Mouse (Mus musculus) left cerebral cortex, adult 2 months (tissue): ENCODE measurements around the gene Psmd12. TPM values are rescaled to one million over a fixed set of nuclear protein-coding genes. Genes with fewer than 3 reads are reported as not detected.

Source experiments
- DNase-seq, 2 experiments: peaks; one replicate each; pipeline ENCODE4 v3.0.0; 2021 to 2022; ENCODE audit warnings: low spot score in 2 of 2, mixed read lengths in 1 of 2; ENCODE audit errors: extremely low spot score in 1 of 2
- H3K27ac ChIP-seq: fragments of 200-600 bp; 2 replicates; pipeline ENCODE4 v1.8.1; 2022
- H3K4me3 ChIP-seq: fragments of 200-600 bp; 2 replicates; pipeline ENCODE4 v1.8.1; 2022
- CTCF ChIP-seq: fragments of 200-600 bp; IDR thresholded peaks from 2 replicates; pipeline ENCODE4 v1.8.1; 2022; ENCODE audit warnings: antibody characterized with exemption, mild to moderate bottlenecking, moderate library complexity
- intact Hi-C: fragments of 180-260 bp; cut with DNase I; formaldehyde crosslinking; loops from one replicate; pipeline ENCODE4 v1.15.1; 2025
- total RNA-seq, 2 experiments: library from RNA; stranded (reverse); gene quantifications; 2 replicates each; pipeline ENCODE4 v1.2.3; 2021

The Psmd12 gene
- total RNA-seq, 2 experiments from 2014 or later: 67.1 to 72.9 TPM

GRCm38 (mm10) chr11:107464141-107464540 lies 15.1 kb upstream of the Psmd12 start:
- no peak for DNase-seq
- intact Hi-C loops: no loop called here
- TF ChIP-seq CTCF: no peak
- Histone ChIP-seq H3K27ac (no peak overlapping the region), H3K4me3 (no peak overlapping the region)

GRCm38 (mm10) chr11:107465041-107465440 lies 14.2 kb upstream of the Psmd12 start:
- DNase-seq: no peak
- H3K4me3 ChIP-seq: no peak overlapping the region
- H3K27ac ChIP-seq: no peak overlapping the region
- TF ChIP-seq CTCF: no peak
- intact Hi-C loops: loop anchor here (5.0 kb wide), 1 partner anchor 148 kb away; no protein-coding TSS in a partner anchor

GRCm38 (mm10) chr11:107465969-107466368 lies 13.3 kb upstream of the Psmd12 start:
- DNase-seq: no peak
- intact Hi-C loops: loop anchor here (5.0 kb wide), 1 partner anchor 149 kb away; no protein-coding TSS in a partner anchor
- H3K27ac ChIP-seq: no peak overlapping the region
- TF ChIP-seq CTCF: no peak
- H3K4me3 ChIP-seq: no peak overlapping the region

GRCm38 (mm10) chr11:107466611-107467391 lies 12.5 kb upstream of the Psmd12 start:
- intact Hi-C loops: loop anchor here (5.0 kb wide), 1 partner anchor 150 kb away; no protein-coding TSS in a partner anchor
- TF ChIP-seq CTCF: no peak
- DNase-seq: no peak
- no peak overlapping the region for H3K4me3 ChIP-seq
- no peak overlapping the region for H3K27ac ChIP-seq

GRCm38 (mm10) chr11:107468252-107469030 lies 10.8 kb upstream of the Psmd12 start:
- DNase-seq: no peak
- Histone ChIP-seq H3K4me3 (peak overlapping the region; percentile 83), H3K27ac (peak overlapping the region; percentile 93)
- no peak for TF ChIP-seq CTCF
- intact Hi-C loops: loop anchor here (2.0 to 5.0 kb wide), 4 partner anchors 52 to 151 kb away; no protein-coding TSS in a partner anchor

- DNase-seq: peak; percentile 76 to 80
- peak; percentile 95 for TF ChIP-seq CTCF
- peak overlapping the region; percentile 93 for H3K27ac ChIP-seq
- intact Hi-C loops: loop anchor here (2.0 to 5.0 kb wide), 4 partner anchors 52 to 152 kb away; no protein-coding TSS in a partner anchor
- H3K4me3 ChIP-seq: peak overlapping the region; percentile 83
Measured at GRCm38 (mm10) chr11:107469031-107469522, 10.2 kb upstream of the Psmd12 start.

GRCm38 (mm10) chr11:107469523-107470371 lies 9.5 kb upstream of the Psmd12 start:
- Histone ChIP-seq H3K4me3 (peak overlapping the region; percentile 83), H3K27ac (peak overlapping the region; percentile 93)
- intact Hi-C loops: loop anchor here (1.0 to 5.0 kb wide), 5 partner anchors 53 to 256 kb away; no protein-coding TSS in a partner anchor
- DNase-seq: peak; percentile 58 to 62
- TF ChIP-seq CTCF: no peak; the same call in none of the 2 replicates

- intact Hi-C loops: loop anchor here (1.0 kb wide), 1 partner anchor 257 kb away; no protein-coding TSS in a partner anchor
- TF ChIP-seq CTCF: peak; percentile 10; the same call in 1 of the 2 replicates
- Histone ChIP-seq H3K27ac (peak within 1 kb of the TSS; percentile 93), H3K4me3 (peak within 1 kb of the TSS; percentile 83)
- peak; percentile 85 for DNase-seq
Measured at GRCm38 (mm10) chr11:107470521-107471041, 8.7 kb upstream of the Psmd12 start, which contains the start of gene Pitpnc1. Pitpnc1 (minus strand) TSS chr11:107470699.

GRCm38 (mm10) chr11:107471071-107471720 lies 8.1 kb upstream of the Psmd12 start:
- intact Hi-C loops: no loop called here
- TF ChIP-seq CTCF: no peak
- Histone ChIP-seq H3K4me3 (peak overlapping the region; percentile 83), H3K27ac (peak overlapping the region; percentile 93)
- no peak for DNase-seq

GRCm38 (mm10) chr11:107472304-107472703 lies 7.0 kb upstream of the Psmd12 start:
- intact Hi-C loops: loop anchor here (2.0 kb wide), 1 partner anchor 196 kb away; no protein-coding TSS in a partner anchor
- no peak for TF ChIP-seq CTCF
- no peak overlapping the region for H3K4me3 ChIP-seq
- no peak overlapping the region for H3K27ac ChIP-seq
- DNase-seq: no peak
